Mouse (Mus musculus) CH12.LX (cell line): Measurements from ENCODE around the gene Rab36. TPM values are rescaled to one million over a fixed set of nuclear protein-coding genes. Genes with fewer than 3 reads are reported as not detected.

Source experiments
- DNase-seq: peaks from one replicate; pipeline ENCODE4 v3.0.0-alpha.2; 2013; ENCODE audit errors: extremely low read depth
- H3K27ac ChIP-seq: 2 replicates; pipeline ENCODE4 v1.5.1; 2012; ENCODE audit warnings: low read depth, mild to moderate bottlenecking, control low read depth, moderate library complexity; ENCODE audit not compliant: insufficient read depth
- H3K27me3 ChIP-seq: replicated peaks from 2 replicates; pipeline ENCODE3; 2012; ENCODE audit warnings: inconsistent platforms
- H3K36me3 ChIP-seq, 2 experiments: replicated peaks in 1 of 2; 2 replicates each; pipeline versions ENCODE3 to v1.6.1; 2012; ENCODE audit warnings: inconsistent platforms in 1 of 2, low read length in 1 of 2, mild to moderate bottlenecking in 1 of 2, mixed read lengths in 1 of 2, moderate library complexity in 1 of 2; ENCODE audit not compliant: control insufficient read depth in 1 of 2, insufficient read depth in 1 of 2
- H3K4me1 ChIP-seq, 2 experiments: 2 replicates each; pipeline ENCODE4 v1.6.1; 2012; ENCODE audit warnings: inconsistent platforms in 1 of 2, moderate library complexity in 1 of 2; ENCODE audit not compliant: insufficient read depth in 2 of 2, control insufficient read depth in 1 of 2
- H3K4me2 ChIP-seq: 2 replicates; pipeline ENCODE4 v1.6.1; 2012; ENCODE audit warnings: low read depth, mild to moderate bottlenecking, control low read depth; ENCODE audit not compliant: poor library complexity, insufficient read depth, severe bottlenecking
- H3K4me3 ChIP-seq, 3 experiments: fragments of 150-350 bp in 1 of 3; sonication (generic) in 1 of 3; replicated peaks in 1 of 3; 2 replicates each; pipeline versions ENCODE3 to v1.5.1; 2011 to 2012; ENCODE audit warnings: low read depth in 2 of 3, low read length in 2 of 3, mild to moderate bottlenecking in 2 of 3, moderate library complexity in 2 of 3, control low read depth in 1 of 3, improper control_type of control experiment in 1 of 3, inconsistent platforms in 1 of 3, mixed read lengths in 1 of 3; ENCODE audit not compliant: poor library complexity in 1 of 3
- H3K79me2 ChIP-seq: replicated peaks from 2 replicates; pipeline ENCODE4 v1.6.1; 2012; ENCODE audit warnings: mild to moderate bottlenecking, moderate library complexity; ENCODE audit not compliant: control insufficient read depth, poor library complexity, insufficient read depth, severe bottlenecking; ENCODE audit errors: extremely low read depth
- H3K9ac ChIP-seq: 2 replicates; pipeline ENCODE4 v1.6.1; 2012; ENCODE audit warnings: low read depth, mild to moderate bottlenecking, control low read depth, moderate library complexity; ENCODE audit not compliant: insufficient read depth
- H3K9me3 ChIP-seq: replicated peaks from 2 replicates; pipeline ENCODE3; 2012; ENCODE audit warnings: low read length, inconsistent platforms, mixed read lengths
- BHLHE40 ChIP-seq: IDR thresholded peaks from 2 replicates; pipeline ENCODE4 v1.6.1; 2011; ENCODE audit warnings: mild to moderate bottlenecking, low read depth, low read length, improper control_type of control experiment
- CHD1 ChIP-seq: IDR thresholded peaks from 2 replicates; pipeline ENCODE4 v1.6.1; 2012; ENCODE audit warnings: low read depth, low read length, improper control_type of control experiment, inconsistent platforms
- CHD2 ChIP-seq: IDR thresholded peaks from 2 replicates; pipeline ENCODE4 v1.6.1; 2011; ENCODE audit warnings: low read length, improper control_type of control experiment
- CTCF ChIP-seq, 2 experiments: IDR thresholded peaks in 1 of 2; conservative IDR thresholded peaks in 1 of 2; 2 replicates each; pipeline ENCODE4 v1.5.1; 2011 to 2012; ENCODE audit warnings: low read depth in 2 of 2, low read length in 2 of 2, improper control_type of control experiment in 1 of 2, inconsistent platforms in 1 of 2, mild to moderate bottlenecking in 1 of 2, moderate library complexity in 1 of 2
- ELF1 ChIP-seq: IDR thresholded peaks from 2 replicates; pipeline ENCODE4 v1.6.1; 2014; ENCODE audit warnings: low read depth, mild to moderate bottlenecking, inconsistent platforms, low read length, improper control_type of control experiment
- ETS1 ChIP-seq: conservative IDR thresholded peaks from 2 replicates; pipeline ENCODE4 v1.6.1; 2012; ENCODE audit warnings: low read depth, mild to moderate bottlenecking, inconsistent platforms, low read length, improper control_type of control experiment, moderate library complexity
- GABPA ChIP-seq: IDR thresholded peaks from 2 replicates; pipeline ENCODE4 v1.6.1; 2012; ENCODE audit warnings: low read depth, low read length, improper control_type of control experiment, inconsistent platforms; ENCODE audit not compliant: insufficient replicate concordance
- JUND ChIP-seq: conservative IDR thresholded peaks from 2 replicates; pipeline ENCODE4 v1.6.1; 2011; ENCODE audit warnings: low read depth, low read length, improper control_type of control experiment
- MAX ChIP-seq: IDR thresholded peaks from 2 replicates; pipeline ENCODE4 v1.6.1; 2011; ENCODE audit warnings: low read length, improper control_type of control experiment
- MAZ ChIP-seq: IDR thresholded peaks from 2 replicates; pipeline ENCODE4 v1.6.1; 2012; ENCODE audit warnings: low read depth, mild to moderate bottlenecking, inconsistent platforms, low read length, improper control_type of control experiment, moderate library complexity
- MXI1 ChIP-seq: IDR thresholded peaks from 2 replicates; pipeline ENCODE4 v1.6.1; 2011; ENCODE audit warnings: mild to moderate bottlenecking, low read depth, low read length, improper control_type of control experiment
- PAX5 ChIP-seq: IDR thresholded peaks from 2 replicates; pipeline ENCODE4 v1.6.1; 2012; ENCODE audit warnings: low read length, inconsistent platforms, mixed read lengths
- RAD21 ChIP-seq: IDR thresholded peaks from 2 replicates; pipeline ENCODE4 v1.6.1; 2011; ENCODE audit warnings: low read depth, mild to moderate bottlenecking, low read length, improper control_type of control experiment, moderate library complexity
- RCOR1 ChIP-seq: conservative IDR thresholded peaks from 2 replicates; pipeline ENCODE4 v1.6.1; 2012; ENCODE audit warnings: low read depth, mild to moderate bottlenecking, inconsistent platforms, low read length, improper control_type of control experiment
- SMC3 ChIP-seq: IDR thresholded peaks from 2 replicates; pipeline ENCODE4 v1.6.1; 2011; ENCODE audit warnings: low read depth, low read length, improper control_type of control experiment
- TCF12 ChIP-seq: IDR thresholded peaks from 2 replicates; pipeline ENCODE4 v1.6.1; 2014; ENCODE audit warnings: low read depth, mild to moderate bottlenecking, inconsistent platforms, low read length, improper control_type of control experiment
- USF1 ChIP-seq: IDR thresholded peaks from 2 replicates; pipeline ENCODE4 v1.6.1; 2014; ENCODE audit warnings: low read depth, mild to moderate bottlenecking, inconsistent platforms, low read length, improper control_type of control experiment
- ZC3H11A ChIP-seq: IDR thresholded peaks from 2 replicates; pipeline ENCODE4 v1.6.1; 2012; ENCODE audit warnings: low read depth, mild to moderate bottlenecking, inconsistent platforms, low read length, improper control_type of control experiment
- ZMIZ1 ChIP-seq: IDR thresholded peaks from 2 replicates; pipeline ENCODE4 v1.6.1; 2012; ENCODE audit warnings: low read depth, mild to moderate bottlenecking, inconsistent platforms, low read length, improper control_type of control experiment
- dilution Hi-C: fragments of 300-500 bp; cut with MboI; formaldehyde crosslinking; loops from 2 replicates; pipeline ENCODE4 v1.14.3; 2020; ENCODE audit warnings: low sequenced_read_pairs; ENCODE audit not compliant: extremely low pct_unique_long_range_greater_than_20kb, extremely low pct_ligation_motif_present
- in situ Hi-C: fragments of 300-500 bp; cut with MboI; formaldehyde crosslinking; loops from 3 replicates; pipeline ENCODE4 v1.14.3; 2019; ENCODE audit warnings: low sequenced_read_pairs, low pct_ligation_motif_present, low pct_unique_long_range_greater_than_20kb, mixed read lengths
- polyA plus RNA-seq: library from polyadenylated mRNA; unstranded; fragments of >175 nt; gene quantifications from 2 replicates; pipeline ENCODE4 v1.2.1, GENCODE M21; 2012; ENCODE audit warnings: low read depth; ENCODE audit not compliant: insufficient read length
- total RNA-seq, 2 experiments: library from RNA; depleted of rRNA; stranded (reverse); fragments of 300-350 nt in 1 of 2; fragments of >200 nt in 1 of 2; gene quantifications; 2 replicates each; pipeline ENCODE4 v1.2.3; 2012 to 2014

Rab36 gene
- total and polyA plus RNA-seq, 3 experiments, result 0.34 to 1.2 (median 0.59) TPM

DNA sequence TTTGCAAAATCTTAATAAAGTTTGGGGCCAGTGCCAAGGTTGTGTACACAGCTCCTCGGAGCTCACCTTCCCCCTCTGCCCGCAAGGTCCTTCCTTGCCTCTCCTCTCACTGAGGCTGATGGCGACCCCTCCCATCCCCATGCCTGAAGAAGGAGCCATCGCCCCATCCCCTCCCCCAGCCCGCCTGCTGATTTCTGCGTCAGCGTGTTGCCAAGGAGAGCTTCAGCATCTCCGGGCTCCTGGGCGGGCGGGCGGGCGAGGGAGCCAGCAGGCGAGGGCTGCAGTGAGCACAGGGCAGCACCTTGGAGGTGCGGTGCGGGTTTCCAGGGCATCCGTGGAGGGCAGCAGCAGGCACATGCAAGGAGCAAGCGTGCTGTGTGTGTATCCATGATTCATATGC lies 41.5 kb upstream of the Rab36 start:
- DNase-seq, result no peak
- no peaks in the 10 kb centered on the region for H3K9me3 ChIP-seq
- no peak overlapping the region for H3K4me2 ChIP-seq
- H3K27ac ChIP-seq, result no peak overlapping the region
- in situ Hi-C loops, result no loop called here
- peaks cover 39 to 52% of the 10 kb centered on the region in 2 experiments for H3K36me3 ChIP-seq
- no peak overlapping the region for H3K4me3 ChIP-seq
- H3K27me3 ChIP-seq, result peaks cover 1% of the 10 kb centered on the region
- peaks cover 8% of the 10 kb centered on the region for H3K79me2 ChIP-seq
- dilution Hi-C loops, result no loop called here
- H3K9ac ChIP-seq, result no peak overlapping the region
- TF ChIP-seq ZC3H11A (no peak), ELF1 (no peak), SMC3 (no peak), MAZ (no peak), ZMIZ1 (no peak), CHD2 (no peak), CTCF (conservative IDR thresholded peaks at IDR 0.05 in 1 of 2, IDR thresholded peaks at IDR 0.05 in 1 of 2; ENCODE audit: low read depth in 2 of 2, low read length in 2 of 2) (no peak)
- peaks cover 0 to 2% of the 10 kb centered on the region in 2 experiments; a peak in 1 of 4 replicates for H3K4me1 ChIP-seq

DNA sequence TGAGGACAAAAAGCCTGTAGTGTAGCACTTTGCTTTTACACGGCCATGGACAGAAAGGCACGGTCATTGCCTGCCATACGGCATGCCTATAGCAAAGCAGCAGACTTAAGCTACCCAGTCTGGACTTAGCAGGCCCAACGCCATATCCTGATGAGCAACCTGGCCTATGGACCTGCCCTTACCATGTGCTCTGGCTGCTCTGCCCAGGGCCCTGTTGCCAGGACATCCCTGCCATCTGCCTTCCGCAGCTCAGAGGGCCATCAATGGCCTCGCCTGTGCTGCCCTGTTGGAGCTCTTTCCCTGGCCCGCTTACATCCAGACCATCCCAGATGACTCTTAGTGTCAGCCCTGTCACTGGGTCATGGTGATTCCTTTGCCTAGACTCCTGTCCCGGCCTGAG lies 35.5 kb upstream of the Rab36 start:
- Histone ChIP-seq H3K27ac (no peak overlapping the region), H3K9me3 (no peaks in the 10 kb centered on the region), H3K4me3 (no peak overlapping the region), H3K79me2 (peaks cover 8% of the 10 kb centered on the region), H3K4me2 (no peak overlapping the region), H3K36me3 (peaks cover 12 to 34% of the 10 kb centered on the region in 2 experiments), H3K9ac (no peak overlapping the region), H3K4me1 (peaks cover 0 to 3% of the 10 kb centered on the region in 2 experiments; a peak in 1 of 4 replicates), H3K27me3 (no peaks in the 10 kb centered on the region)
- DNase-seq, result no peak
- dilution Hi-C loops, result no loop called here
- TF ChIP-seq RCOR1 (no peak), MAX (no peak), CTCF (conservative IDR thresholded peaks at IDR 0.05 in 1 of 2, IDR thresholded peaks at IDR 0.05 in 1 of 2; ENCODE audit: low read depth in 2 of 2, low read length in 2 of 2) (no peak), USF1 (no peak), ETS1 (no peak), RAD21 (no peak), MXI1 (no peak), ZC3H11A (no peak), JUND (no peak), CHD1 (no peak), TCF12 (no peak), BHLHE40 (no peak), GABPA (no peak), CHD2 (no peak), PAX5 (no peak)
- in situ Hi-C loops, result no loop called here
